ENCODE assay signal across 22 mouse cellular contexts in the genomic region with DNA sequence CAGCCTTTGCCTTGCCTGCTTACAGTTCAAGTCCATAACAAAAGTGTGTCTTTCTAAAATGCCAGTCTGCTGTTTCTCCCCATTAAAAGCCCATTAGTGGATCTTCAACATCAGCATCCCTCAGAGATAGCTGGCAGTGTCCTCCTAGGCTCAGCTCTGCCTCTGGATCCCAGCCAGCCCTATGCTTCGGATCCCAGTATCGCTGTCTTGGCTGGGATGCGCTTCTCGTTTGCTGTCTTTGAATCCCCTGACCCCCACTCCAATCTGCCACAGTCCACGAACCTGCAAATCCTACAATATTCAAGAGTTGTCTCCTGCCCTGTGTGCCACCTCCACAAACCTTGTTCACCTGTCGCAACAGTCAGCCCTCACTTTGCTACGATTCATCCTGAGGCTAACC.
DNase-seq lines count a peak whose midpoint lies in the region; ATAC-seq lines count a peak whose summit lies in the region.
"Had no signal": no experiment of that assay in that cellular context is flagged by ENCODE, and none has a peak within 500 bp of the region (broad histone marks: within the 10 kb centered on the region; RNA-seq: fewer than 3 reads in every experiment).

No protein-coding gene starts in this region.

- peak; percentile 52 for DNase-seq in cerebellum, adult 11 months
- DNase-seq in brain, adult 2 months (ENCODE audit: low read depth, low spot score), result peak; percentile 65
- peak; percentile 67 for DNase-seq in cerebellum, adult 8-10 months
- peak; percentile 70 to 82 for DNase-seq in cerebellum, postnatal 25 days
- no peak for DNase-seq in urinary bladder, postnatal 10 days (ENCODE audit: low spot score)
- no peak for DNase-seq in kidney, postnatal 4 days
- DNase-seq: adrenal gland, adult 2 months; adrenal gland, postnatal 36 days; forebrain, postnatal 0 days; gastrocnemius, postnatal 14 days; heart, adult 2 months; heart, postnatal 4 days; kidney, adult 11 months; kidney, postnatal 25 days; liver, embryonic 13.5 days; lung, adult 18-20 months; lung, postnatal 14 days; midbrain, embryonic 14.5 days; thymus, postnatal 4 days had no signal

- ATAC-seq in cerebellum, adult (ENCODE audit: insufficient number of reproducible peaks, low FRiP score, low TSS enrichment), result no peak
- ATAC-seq: activated CD4-positive, CD25-positive, alpha-beta regulatory T cell, adult 4 months; forebrain, postnatal 0 days; inflammation-experienced regulatory T-cells, adult 6 months had no signal

Comparison
In these comparisons a context has a peak if more than half of its experiments do, and no peak if none do; other contexts are left out.
1. DNase-seq: peak in cerebellum, adult 11 months (single experiment), brain, adult 2 months (single experiment), cerebellum, adult 8-10 months (single experiment) and cerebellum, postnatal 25 days (2 of 2); none in urinary bladder, postnatal 10 days (single experiment) and kidney, postnatal 4 days (0 of 2).